Mouse (Mus musculus) olfactory bulb, adult 2 months (tissue): ENCODE results near the gene Luc7l3. TPM values are rescaled to one million over a fixed set of nuclear protein-coding genes. Genes with fewer than 3 reads are reported as not detected.

Experiments
- H3K27ac ChIP-seq: fragments of 200-500 bp; 2 replicates; pipeline ENCODE4 v1.5.1; 2012; ENCODE audit warnings: low read depth, low read length; ENCODE audit not compliant: insufficient read depth
- H3K4me1 ChIP-seq: fragments of 200-500 bp; 2 replicates; pipeline ENCODE4 v1.6.1; 2012; ENCODE audit warnings: low read length; ENCODE audit not compliant: control insufficient read depth, insufficient read depth
- H3K4me3 ChIP-seq: fragments of 200-500 bp; 2 replicates; pipeline ENCODE4 v1.5.1; 2012; ENCODE audit warnings: mild to moderate bottlenecking, low read depth, low read length, moderate library complexity; ENCODE audit not compliant: insufficient read depth
- CTCF ChIP-seq: fragments of 200-500 bp; IDR thresholded peaks from 2 replicates; pipeline ENCODE4 v1.5.1; 2012; ENCODE audit warnings: low read depth, mild to moderate bottlenecking, low read length, moderate library complexity; ENCODE audit not compliant: insufficient read depth
- POLR2A ChIP-seq: fragments of 200-500 bp; IDR thresholded peaks from 2 replicates; pipeline ENCODE4 v1.6.1; 2012; ENCODE audit warnings: mild to moderate bottlenecking, low read depth, low read length, moderate library complexity; ENCODE audit not compliant: insufficient read depth
- WGBS: fragments of 180-500 bp; shearing (Covaris S2); methylation state at CpG from one replicate; pipeline ENCODE4 v1.1.7; 2018; 5-methylcytosine and 5-hydroxymethylcytosine counted together
- polyA plus RNA-seq: library from polyadenylated mRNA; stranded (reverse); fragments of >200 nt; gene quantifications from 2 replicates; pipeline ENCODE4 v1.2.4, GENCODE M21; 2012; ENCODE audit warnings: low replicate concordance; ENCODE audit not compliant: missing spikeins, insufficient read depth, insufficient read length

Gene Luc7l3
- polyA plus RNA-seq, 1 experiment: 287 TPM

GRCm38 (mm10) chr11:94317515-94317914 lies 4.3 kb downstream of the Luc7l3 start:
- Histone ChIP-seq H3K27ac (no peak overlapping the region), H3K4me3 (no peak overlapping the region), H3K4me1 (peaks cover 6% of the 10 kb centered on the region)
- 56% methylated on average over 4 of the region's 4 CpGs for WGBS
- TF ChIP-seq CTCF: no peak
- TF ChIP-seq POLR2A: no peak

- no peak overlapping the region for H3K27ac ChIP-seq
- no peak overlapping the region for H3K4me3 ChIP-seq
- TF ChIP-seq POLR2A (no peak), CTCF (no peak)
- 63% methylated on average over 1 of the region's 1 CpGs for WGBS
- H3K4me1 ChIP-seq: peaks cover 6% of the 10 kb centered on the region
These were observed 4.8 kb downstream of the Luc7l3 start for GRCm38 (mm10) chr11:94317014-94317413.

GRCm38 (mm10) chr11:94316528-94316927 lies 5.3 kb downstream of the Luc7l3 start:
- Histone ChIP-seq H3K4me1 (peaks cover 6% of the 10 kb centered on the region), H3K4me3 (no peak overlapping the region), H3K27ac (no peak overlapping the region)
- WGBS: 49% methylated on average over 2 of the region's 2 CpGs
- no peak for TF ChIP-seq CTCF
- no peak for TF ChIP-seq POLR2A

GRCm38 (mm10) chr11:94315308-94315707 lies 6.5 kb downstream of the Luc7l3 start:
- no peak overlapping the region for H3K4me3 ChIP-seq

GRCm38 (mm10) chr11:94314098-94314652 lies 7.6 kb downstream of the Luc7l3 start:
- WGBS: 36% methylated on average over 2 of the region's 2 CpGs
- no peak for TF ChIP-seq POLR2A
- TF ChIP-seq CTCF: no peak
- H3K4me3 ChIP-seq: no peak overlapping the region
- no peak overlapping the region for H3K27ac ChIP-seq
- H3K4me1 ChIP-seq: peaks cover 5% of the 10 kb centered on the region

More at GRCm38 (mm10) chr11:94315308-94315707, 6.5 kb downstream of the Luc7l3 start:
- TF ChIP-seq POLR2A (no peak), CTCF (no peak)
- Histone ChIP-seq H3K4me1 (peaks cover 6% of the 10 kb centered on the region), H3K27ac (no peak overlapping the region)
- 11% methylated on average over 1 of the region's 1 CpGs for WGBS

- H3K27ac ChIP-seq: no peak overlapping the region
- TF ChIP-seq POLR2A (no peak), CTCF (no peak)
- WGBS: 53% methylated on average over 1 of the region's 1 CpGs
- peaks cover 2% of the 10 kb centered on the region; the same call in 1 of the 2 replicates for H3K4me1 ChIP-seq
- H3K4me3 ChIP-seq: no peak overlapping the region
These were observed 9.1 kb downstream of the Luc7l3 start for GRCm38 (mm10) chr11:94312733-94313132.

- no peak overlapping the region for H3K4me3 ChIP-seq
- 33% methylated on average over 9 of the region's 9 CpGs for WGBS
- no peaks in the 10 kb centered on the region for H3K4me1 ChIP-seq
- no peak overlapping the region for H3K27ac ChIP-seq
- TF ChIP-seq CTCF (no peak), POLR2A (no peak)
These were observed 26.6 kb downstream of the Luc7l3 start for GRCm38 (mm10) chr11:94294996-94295845.

GRCm38 (mm10) chr11:94290062-94290740 lies 31.6 kb downstream of the Luc7l3 start:
- TF ChIP-seq POLR2A: no peak
- TF ChIP-seq CTCF: no peak
- no peak overlapping the region for H3K27ac ChIP-seq
- 84% methylated on average over 10 of the region's 10 CpGs for WGBS

GRCm38 (mm10) chr11:94287105-94287504 lies 34.7 kb downstream of the Luc7l3 start:
- TF ChIP-seq CTCF (no peak), POLR2A (no peak)
- Histone ChIP-seq H3K27ac (no peak overlapping the region), H3K4me1 (no peaks in the 10 kb centered on the region), H3K4me3 (no peak overlapping the region)
- WGBS: 80% methylated on average over 5 of the region's 5 CpGs

More at GRCm38 (mm10) chr11:94290062-94290740, 31.6 kb downstream of the Luc7l3 start:
- H3K4me1 ChIP-seq: no peaks in the 10 kb centered on the region
- H3K4me3 ChIP-seq: no peak overlapping the region
